Mouse (Mus musculus): Measurements from ENCODE around the gene Usp18.

DNA sequence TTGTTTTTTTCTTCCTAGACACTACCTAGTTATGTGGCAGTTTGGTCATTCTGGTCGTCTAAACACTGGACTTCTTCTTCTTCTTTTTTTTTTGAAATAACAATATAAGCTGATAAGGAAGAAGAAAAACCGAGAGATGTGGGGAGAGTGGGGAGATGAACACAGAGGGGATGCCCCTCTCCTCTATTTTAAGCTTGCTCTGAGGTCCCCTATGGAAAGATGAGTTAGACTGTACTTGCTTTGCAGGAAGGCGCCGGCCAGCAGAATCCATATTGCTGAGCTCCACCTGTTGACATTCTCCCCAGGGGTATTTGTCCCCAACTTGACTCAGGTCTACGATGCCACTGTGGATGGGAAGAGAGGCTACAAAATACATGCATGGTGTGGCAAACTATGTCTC, 21.6 kb upstream of the Usp18 start:
- TF ChIP-seq CTCF (IDR thresholded peaks at IDR 0.05) (no peak), EP300 (IDR thresholded peaks at IDR 0.05) (no peak)
